Mouse (Mus musculus): ENCODE data around the gene Dpf2.

GRCm38 (mm10) chr19:5850860-5851259, 62.0 kb downstream of the Dpf2 start:
- TF ChIP-seq CTCF (IDR thresholded peaks at IDR 0.05; ENCODE audit: extremely low read depth, insufficient read depth, low read length) (no peak), POLR2A (IDR thresholded peaks at IDR 0.05; ENCODE audit: extremely low read depth, insufficient read depth, low read length) (no peak)
